Mouse (Mus musculus) liver, adult 2 months (tissue): ENCODE measurements around the gene Nif3l1.

Experiments used
- CTCF ChIP-seq: fragments of 200-500 bp; IDR thresholded peaks from 2 replicates; pipeline ENCODE4 v1.5.1; 2011; ENCODE audit warnings: low read depth, low read length, control low read depth
- POLR2A ChIP-seq: fragments of 200-500 bp; IDR thresholded peaks from 2 replicates; pipeline ENCODE4 v1.6.1; 2011; ENCODE audit warnings: low read length, control low read depth; ENCODE audit not compliant: insufficient read depth; ENCODE audit errors: extremely low read depth

GRCm38 (mm10) chr1:58495603-58496002 is 50.7 kb downstream of the Nif3l1 start:
- TF ChIP-seq POLR2A (no peak), CTCF (no peak)
